Mouse (Mus musculus): ENCODE results near the gene Skint6. TPM values are rescaled to one million over a fixed set of nuclear protein-coding genes. Genes with fewer than 3 reads are reported as not detected.
"Not testable (repeated sequence)": the region's sequence is repeated elsewhere in the genome, so short reads cannot be mapped to it uniquely, and the experiment has no call there.

The Skint6 gene
- 0.04 TPM in 1 of 2 replicates, not detected in the other for polyA plus RNA-seq (2015; fragmentation: Nextera tagmentation; extraction: Ambion mirVana)

DNA sequence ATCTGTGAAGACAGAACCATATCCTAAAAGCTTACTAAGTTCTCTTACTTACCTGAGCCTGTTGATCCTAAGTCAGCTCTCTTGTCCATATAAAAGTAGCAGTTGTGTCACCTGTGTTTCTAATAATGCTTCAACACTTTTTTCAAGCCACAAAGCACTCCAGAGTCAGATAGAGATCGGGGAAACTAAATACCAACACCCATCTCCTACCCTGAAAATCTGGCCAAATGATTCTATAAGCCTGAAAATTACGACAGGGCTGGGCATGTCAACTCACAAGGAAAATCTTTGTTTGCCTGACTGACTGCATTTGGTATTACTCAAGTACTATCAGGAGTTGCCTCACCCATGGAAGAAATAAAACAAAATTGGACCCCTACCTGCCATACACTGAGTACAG is at the start of gene Skint6:
Gene Skint6, minus strand, starts transcription at position 101 of the 400 bp plus-strand sequence.
- H3K27me3 ChIP-seq, result no peaks in the 10 kb centered on the region
- H3K4me3 ChIP-seq (replicated peaks), result no peak within 1 kb of the TSS
- H3K36me3 ChIP-seq, result no peaks in the 10 kb centered on the region
- H3K27ac ChIP-seq (replicated peaks), result no peak within 1 kb of the TSS
- H3K4me2 ChIP-seq (replicated peaks), result no peak within 1 kb of the TSS
- no peaks in the 10 kb centered on the region for H3K4me1 ChIP-seq
- no peaks in the 10 kb centered on the region for H3K9me3 ChIP-seq (replicated peaks)
- 50% methylated on average over 2 of the region's 2 CpGs for WGBS
- no peak within 1 kb of the TSS for H3K9ac ChIP-seq
- no peak for ATAC-seq (ENCODE audit: insufficient number of reproducible peaks, low FRiP score, low TSS enrichment, low read depth)

DNA sequence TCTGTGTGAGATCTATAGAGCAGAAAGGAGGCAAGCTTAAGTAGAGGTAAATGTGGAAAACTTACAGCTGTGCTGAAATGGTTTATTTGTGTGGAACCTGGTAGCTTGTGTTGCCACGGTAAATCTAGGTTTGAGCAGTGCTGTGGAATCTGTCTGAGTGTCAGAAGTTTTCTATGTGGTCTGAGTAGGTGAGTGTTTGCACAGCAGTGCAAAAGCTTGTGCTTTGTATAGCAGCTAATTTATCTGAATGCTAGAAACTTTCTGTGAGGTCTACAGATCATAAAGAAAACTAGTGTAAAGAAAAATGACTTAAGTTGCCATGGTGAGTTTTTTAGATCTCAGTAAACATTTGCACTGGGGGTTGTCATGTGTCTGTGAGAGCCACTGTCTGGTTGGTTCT is 34.1 kb upstream of the Skint6 start:
- ATAC-seq (ENCODE audit: insufficient number of reproducible peaks, low FRiP score, low TSS enrichment, low read depth), result no peak
- Histone ChIP-seq H3K27me3 (no peaks in the 10 kb centered on the region), H3K4me3 (replicated peaks) (no peak overlapping the region), H3K4me1 (no peaks in the 10 kb centered on the region), H3K9ac (no peak overlapping the region), H3K36me3 (no peaks in the 10 kb centered on the region), H3K9me3 (replicated peaks) (peaks cover 5% of the 10 kb centered on the region; the same call in 1 of the 2 replicates), H3K4me2 (replicated peaks) (no peak overlapping the region), H3K27ac (replicated peaks) (no peak overlapping the region)
- 74% methylated on average over 1 of the region's 1 CpGs for WGBS

DNA sequence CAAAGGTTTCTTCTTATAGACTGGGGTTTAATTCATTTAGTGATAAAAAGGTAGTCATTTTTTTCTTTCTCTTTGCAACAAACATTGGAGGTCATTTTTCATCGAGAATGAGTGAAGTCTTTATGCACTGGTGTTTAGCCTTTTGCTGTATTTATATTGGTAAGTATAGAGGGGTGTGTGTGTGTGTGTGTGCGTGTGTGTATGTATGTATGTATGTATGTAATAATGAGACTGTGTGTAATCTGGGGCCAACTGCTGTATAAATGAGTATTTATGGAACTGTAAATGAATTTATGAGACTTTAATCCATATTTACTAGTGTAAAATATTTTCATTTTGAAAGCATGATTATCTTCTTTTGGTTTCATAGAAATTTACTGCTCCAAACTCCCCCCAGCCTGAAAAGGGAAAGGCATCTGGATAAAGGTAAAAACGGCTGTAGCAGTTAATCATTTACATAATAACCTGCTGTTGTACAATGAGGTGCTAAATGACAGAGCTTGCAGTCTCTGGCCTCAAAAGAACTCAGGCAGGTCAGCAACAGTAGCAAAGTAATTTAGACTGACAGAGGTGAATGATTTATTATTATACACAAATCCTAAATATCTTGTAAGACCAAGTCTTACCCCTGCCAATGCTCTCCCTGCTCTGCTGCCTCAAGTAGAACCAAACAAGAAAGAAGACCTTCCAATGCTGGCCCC is 15.2 kb upstream of the Skint6 start:
- 58% methylated on average over 3 of the region's 3 CpGs for WGBS
- no peak overlapping the region for H3K27ac ChIP-seq (replicated peaks)
- H3K4me3 ChIP-seq (replicated peaks), result no peak overlapping the region
- no peaks in the 10 kb centered on the region for H3K27me3 ChIP-seq
- no peak overlapping the region for H3K4me2 ChIP-seq (replicated peaks)
- H3K36me3 ChIP-seq, result no peaks in the 10 kb centered on the region
- no peak for ATAC-seq (ENCODE audit: insufficient number of reproducible peaks, low FRiP score, low TSS enrichment, low read depth)
- H3K4me1 ChIP-seq, result no peaks in the 10 kb centered on the region
- no peaks in the 10 kb centered on the region for H3K9me3 ChIP-seq (replicated peaks)
- no peak overlapping the region for H3K9ac ChIP-seq

DNA sequence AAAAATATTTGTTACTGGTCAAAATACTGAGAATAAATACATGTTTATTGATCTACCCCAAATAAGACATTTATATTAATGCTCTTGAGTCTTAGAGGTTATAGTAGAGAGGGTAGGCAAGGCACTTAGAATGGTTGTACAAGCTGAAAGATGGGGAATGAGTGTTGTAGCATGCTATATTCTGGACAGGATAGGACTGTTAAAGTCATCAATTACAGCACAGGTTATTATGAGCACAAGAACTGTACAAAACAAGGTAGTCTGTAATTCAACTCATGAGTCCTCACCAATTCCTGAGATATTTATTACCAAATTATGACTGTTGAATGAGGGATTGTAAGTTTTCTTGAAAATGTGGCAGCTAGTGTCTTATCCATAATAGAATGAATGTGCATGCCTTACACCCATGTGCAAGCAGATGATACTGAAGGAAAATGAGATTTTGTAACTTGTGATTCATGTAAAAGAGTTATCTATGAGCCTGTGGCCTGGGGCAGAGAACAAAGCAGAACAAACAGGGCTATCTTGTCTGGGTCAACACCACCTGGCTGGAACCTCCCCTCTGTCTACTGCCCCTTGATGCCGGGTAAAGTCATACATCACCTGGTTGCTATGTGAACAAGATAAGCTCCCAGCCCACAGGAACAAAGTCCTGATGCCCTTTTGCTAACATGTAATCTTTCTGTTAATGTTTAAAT is 23.3 kb downstream of the Skint6 start:
- no peak overlapping the region for H3K27ac ChIP-seq (replicated peaks)
- 93% methylated on average over 1 of the region's 1 CpGs for WGBS
- H3K4me2 ChIP-seq (replicated peaks), result no peak overlapping the region
- H3K9me3 ChIP-seq (replicated peaks), result 0 out of 2 replicates have a peak, but pooled peaks cover 4% of the 10 kb centered on the region
- H3K9ac ChIP-seq, result no peak overlapping the region
- no peaks in the 10 kb centered on the region for H3K36me3 ChIP-seq
- H3K4me3 ChIP-seq (replicated peaks), result no peak overlapping the region
- no peaks in the 10 kb centered on the region for H3K4me1 ChIP-seq
- ATAC-seq (ENCODE audit: insufficient number of reproducible peaks, low FRiP score, low TSS enrichment, low read depth), result no peak
- no peaks in the 10 kb centered on the region for H3K27me3 ChIP-seq

DNA sequence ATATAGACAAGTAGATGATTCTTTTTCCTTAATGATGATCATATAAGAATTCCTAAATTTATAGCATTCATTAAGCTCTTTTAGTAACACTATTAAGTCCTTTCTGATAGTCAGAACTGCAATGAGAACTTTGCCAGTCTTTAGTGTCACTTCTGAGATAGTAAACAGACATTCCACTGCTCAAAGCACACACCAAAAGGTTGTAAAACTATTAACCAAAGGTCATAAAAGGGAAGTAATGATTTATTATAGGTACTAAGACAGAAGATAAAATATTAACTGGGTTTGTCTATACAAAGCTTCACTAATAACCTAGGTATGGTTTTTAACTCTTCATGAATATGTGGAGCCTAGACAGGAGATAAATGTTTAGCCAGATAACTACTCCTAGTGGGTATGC is 41.0 kb downstream of the Skint6 start:
- Histone ChIP-seq H3K4me2 (replicated peaks) (no peak overlapping the region), H3K9me3 (replicated peaks) (0 out of 2 replicates have a peak, but pooled peaks cover 4% of the 10 kb centered on the region), H3K4me3 (replicated peaks) (no peak overlapping the region), H3K4me1 (no peaks in the 10 kb centered on the region), H3K9ac (no peak overlapping the region), H3K27ac (replicated peaks) (no peak overlapping the region), H3K27me3 (no peaks in the 10 kb centered on the region), H3K36me3 (no peaks in the 10 kb centered on the region)
- no peak for ATAC-seq (ENCODE audit: insufficient number of reproducible peaks, low FRiP score, low TSS enrichment, low read depth)

DNA sequence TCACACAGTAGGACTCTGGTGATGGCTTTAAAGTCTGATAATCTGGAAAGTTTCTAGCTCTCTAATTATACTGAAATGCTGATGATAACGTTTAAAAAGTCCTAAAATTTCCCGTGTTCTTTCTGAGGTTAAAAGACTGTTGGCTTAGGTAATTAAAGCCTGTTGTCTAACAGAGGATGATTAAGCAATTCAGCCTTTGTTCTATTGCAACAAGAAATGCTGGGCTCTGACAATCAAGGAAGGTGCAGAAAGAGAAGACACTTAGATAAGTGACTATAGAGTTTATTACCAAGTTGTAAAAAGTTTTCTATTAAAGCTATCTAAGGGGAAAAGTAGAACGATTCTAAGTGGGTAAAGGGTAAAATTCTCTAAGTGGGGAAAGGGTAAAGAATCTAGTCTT is 219.2 kb downstream of the Skint6 start:
- Histone ChIP-seq H3K9ac (no peak overlapping the region), H3K9me3 (replicated peaks) (no peaks in the 10 kb centered on the region), H3K4me1 (no peaks in the 10 kb centered on the region), H3K27ac (replicated peaks) (no peak overlapping the region), H3K4me2 (replicated peaks) (no peak overlapping the region), H3K36me3 (no peaks in the 10 kb centered on the region), H3K27me3 (no peaks in the 10 kb centered on the region), H3K4me3 (replicated peaks) (no peak overlapping the region)
- 61% methylated on average over 3 of the region's 3 CpGs for WGBS
- ATAC-seq (ENCODE audit: insufficient number of reproducible peaks, low FRiP score, low TSS enrichment, low read depth), result no peak

DNA sequence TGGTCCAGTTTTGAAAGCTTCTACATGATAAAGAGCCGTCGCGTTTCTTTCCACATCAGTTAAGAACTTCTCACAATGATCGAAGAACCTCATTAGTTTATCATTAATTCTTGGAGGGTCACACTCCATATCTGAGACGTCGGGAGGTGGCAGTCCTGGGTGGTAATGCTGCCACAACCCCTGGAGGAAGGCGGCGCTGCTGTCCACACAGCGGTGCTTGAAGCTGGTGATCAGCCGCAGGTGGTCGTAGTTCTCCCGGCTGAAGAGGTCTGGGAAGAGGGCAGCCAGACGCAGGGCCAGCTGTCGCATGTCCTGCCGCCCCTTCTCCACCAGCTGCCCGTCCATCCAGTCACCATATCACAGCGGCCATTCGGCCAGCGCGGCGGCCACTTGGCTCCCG is 307.6 kb downstream of the Skint6 start:
- not testable (repeated sequence) for H3K4me3 ChIP-seq (replicated peaks); H3K4me1 ChIP-seq; ATAC-seq (ENCODE audit: insufficient number of reproducible peaks, low FRiP score, low TSS enrichment, low read depth); H3K27ac ChIP-seq (replicated peaks); H3K36me3 ChIP-seq; H3K9ac ChIP-seq; H3K4me2 ChIP-seq (replicated peaks); H3K27me3 ChIP-seq; H3K9me3 ChIP-seq (replicated peaks)
- 26% methylated on average over 22 of the region's 22 CpGs for WGBS

DNA sequence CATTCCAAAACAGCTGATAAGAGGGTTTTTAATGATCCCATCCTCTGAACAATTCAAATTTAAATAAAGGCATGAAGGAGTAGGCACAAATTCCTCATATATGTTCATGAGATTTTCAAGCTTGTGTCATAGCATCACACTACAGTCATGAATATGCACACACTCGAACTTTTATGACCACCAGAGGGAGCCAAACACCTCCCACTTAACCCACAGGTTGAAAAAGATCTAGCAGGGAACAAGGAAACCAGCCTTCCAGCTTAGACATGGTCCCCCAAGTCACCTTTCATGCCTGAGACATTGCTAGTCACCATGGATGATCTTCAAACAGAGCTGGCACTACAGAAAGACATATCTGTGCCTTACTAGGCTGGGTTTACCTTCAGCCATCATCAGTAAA is 496.1 kb downstream of the Skint6 start:
- Histone ChIP-seq H3K4me2 (replicated peaks) (no peak overlapping the region), H3K27me3 (no peaks in the 10 kb centered on the region), H3K36me3 (no peaks in the 10 kb centered on the region), H3K9ac (no peak overlapping the region), H3K4me1 (no peaks in the 10 kb centered on the region), H3K4me3 (replicated peaks) (no peak overlapping the region), H3K27ac (replicated peaks) (no peak overlapping the region), H3K9me3 (replicated peaks) (0 out of 2 replicates have a peak, but pooled peaks cover 9% of the 10 kb centered on the region)
- 0% methylated on average over 1 of the region's 1 CpGs for WGBS
- no peak for ATAC-seq (ENCODE audit: insufficient number of reproducible peaks, low FRiP score, low TSS enrichment, low read depth)

DNA sequence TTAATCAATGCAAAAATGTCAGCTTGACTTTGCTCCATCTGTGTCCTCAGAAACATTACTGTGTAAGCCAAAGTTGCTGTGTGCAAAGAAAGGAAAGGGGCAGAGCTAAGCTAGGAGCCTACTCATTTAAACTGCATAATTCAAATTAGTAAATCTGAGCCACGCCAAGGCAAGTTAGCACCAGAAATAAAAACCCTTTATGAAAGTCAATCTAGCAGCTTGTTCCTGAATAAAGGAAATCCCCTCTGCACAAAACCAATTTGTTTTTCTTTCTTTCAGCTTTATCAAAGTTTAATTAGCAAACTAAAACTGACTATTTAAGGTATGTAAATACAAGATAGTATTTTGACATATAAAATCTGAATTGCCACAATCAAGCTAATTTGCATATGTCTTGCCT is 512.0 kb downstream of the Skint6 start, which contains the start of gene Skint10:
Gene Skint10, minus strand, starts transcription at position 101 of the 400 bp plus-strand sequence.
- Histone ChIP-seq H3K4me2 (replicated peaks) (no peak within 1 kb of the TSS), H3K27me3 (no peaks in the 10 kb centered on the region), H3K4me1 (no peaks in the 10 kb centered on the region), H3K27ac (replicated peaks) (no peak within 1 kb of the TSS), H3K9ac (no peak within 1 kb of the TSS), H3K9me3 (replicated peaks) (no peaks in the 10 kb centered on the region), H3K4me3 (replicated peaks) (no peak within 1 kb of the TSS), H3K36me3 (no peaks in the 10 kb centered on the region)
- WGBS, result 83% methylated on average over 1 of the region's 1 CpGs
- ATAC-seq (ENCODE audit: insufficient number of reproducible peaks, low FRiP score, low TSS enrichment, low read depth), result no peak
